Mouse (Mus musculus): Measurements from ENCODE around the gene Klk1b1.

DNA sequence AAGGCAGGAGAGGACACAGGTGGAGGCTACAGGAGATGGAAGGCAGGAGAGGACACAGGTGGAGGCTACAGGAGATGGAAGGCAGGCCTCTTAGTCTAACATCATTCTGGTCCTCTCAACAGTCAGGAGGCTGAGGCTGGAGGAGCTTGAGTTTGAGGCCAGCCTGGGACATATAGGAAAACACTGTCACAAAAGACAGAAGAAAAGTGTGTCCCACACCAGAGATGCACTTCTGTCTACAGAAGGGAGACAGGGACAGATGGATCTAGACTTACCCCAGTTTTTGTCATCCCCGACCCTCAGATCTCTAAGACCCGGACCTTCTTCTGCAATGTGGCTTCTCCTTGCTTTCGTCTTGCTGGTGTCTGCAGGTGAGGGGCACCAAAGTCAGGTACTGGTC, 33.1 kb upstream of the Klk1b1 start, which contains the start of gene Klk15:
- no peak for TF ChIP-seq CTCF (conservative IDR thresholded peaks at IDR 0.05; ENCODE audit: low read length)
- TF ChIP-seq POU5F1 (IDR thresholded peaks at IDR 0.05; ENCODE audit: borderline replicate concordance, low read length): no peak
